Mouse (Mus musculus) stomach, embryonic 14.5 days (tissue): ENCODE measurements around the gene 1700017B05Rik. TPM values are rescaled to one million over a fixed set of nuclear protein-coding genes. Genes with fewer than 3 reads are reported as not detected.
"Not testable (repeated sequence)": the region's sequence is repeated elsewhere in the genome, so short reads cannot be mapped to it uniquely, and the experiment has no call there.

Experiments used
- ATAC-seq: fragments of 200-750 bp; cut with Nextera tagmentation; 2 replicates; pipeline ENCODE4 v1.8.0; 2017; ENCODE audit warnings: low read depth, moderate TSS enrichment; ENCODE audit not compliant: insufficient number of reproducible peaks, insufficient read depth, low FRiP score
- H3K27ac ChIP-seq: fragments of 300-500 bp; sonication (generic); 2 replicates; pipeline ENCODE4 v1.5.1; 2014; ENCODE audit warnings: mild to moderate bottlenecking, low read length, moderate library complexity, mixed read lengths
- H3K27me3 ChIP-seq: fragments of 300-500 bp; sonication (generic); 2 replicates; pipeline ENCODE4 v1.6.1; 2014; ENCODE audit warnings: low read length, control low read depth, mixed read lengths; ENCODE audit not compliant: control insufficient read depth, insufficient read depth
- H3K36me3 ChIP-seq: fragments of 300-500 bp; sonication (generic); 2 replicates; pipeline ENCODE4 v1.6.1; 2014; ENCODE audit warnings: mild to moderate bottlenecking, control low read depth, low read length, moderate library complexity, mixed read lengths; ENCODE audit not compliant: control insufficient read depth, insufficient read depth
- H3K4me1 ChIP-seq: fragments of 300-500 bp; sonication (generic); 2 replicates; pipeline ENCODE4 v1.6.1; 2014; ENCODE audit warnings: low read length, control low read depth, mixed read lengths; ENCODE audit not compliant: control insufficient read depth, insufficient read depth
- H3K4me2 ChIP-seq: fragments of 300-500 bp; sonication (generic); replicated peaks from 2 replicates; pipeline ENCODE4 v1.6.1; 2014; ENCODE audit warnings: low read depth, low read length, control low read depth
- H3K4me3 ChIP-seq: fragments of 300-500 bp; sonication (generic); 2 replicates; pipeline ENCODE4 v1.5.1; 2014; ENCODE audit warnings: low read depth, low read length, control low read depth
- H3K9ac ChIP-seq: fragments of 300-500 bp; sonication (generic); replicated peaks from 2 replicates; pipeline ENCODE4 v1.6.1; 2014; ENCODE audit warnings: low read depth, mild to moderate bottlenecking, control low read depth, low read length, moderate library complexity, mixed read lengths
- H3K9me3 ChIP-seq: fragments of 300-500 bp; sonication (generic); 2 replicates; pipeline ENCODE4 v1.6.1; 2016; ENCODE audit warnings: low read depth, low read length, control low read depth; ENCODE audit not compliant: control insufficient read depth
- WGBS: fragments of 180-500 bp; shearing (Covaris S2); extraction: QIAGEN DNeasy Blood & Tissue Kit; methylation state at CpG from one replicate; pipeline ENCODE4 v1.1.7; 2014; 5-methylcytosine and 5-hydroxymethylcytosine counted together
- polyA plus RNA-seq: library from polyadenylated mRNA; unstranded; fragments of >200 nt; fragmentation: Nextera tagmentation; extraction: Ambion mirVana; gene quantifications from 2 replicates; pipeline ENCODE4 v1.2.1, GENCODE M21; 2014

The 1700017B05Rik gene
- polyA plus RNA-seq, 1 experiment from 2014 or later = 24.0 TPM

GRCm38 (mm10) chr9:57227203-57227602 lies 35.2 kb downstream of the 1700017B05Rik start:
- 70% methylated on average over 5 of the region's 5 CpGs for WGBS
- no peaks in the 10 kb centered on the region for H3K36me3 ChIP-seq
- H3K4me1 ChIP-seq = peaks cover 10% of the 10 kb centered on the region; the same call in 1 of the 2 replicates
- no peak overlapping the region for H3K27ac ChIP-seq
- no peak overlapping the region for H3K4me3 ChIP-seq
- H3K9ac ChIP-seq = no peak overlapping the region
- H3K9me3 ChIP-seq = no peaks in the 10 kb centered on the region
- H3K4me2 ChIP-seq = no peak overlapping the region
- no peak for ATAC-seq
- no peaks in the 10 kb centered on the region for H3K27me3 ChIP-seq

- ATAC-seq, H3K4me1 ChIP-seq: not testable (repeated sequence)
Observed at GRCm38 (mm10) chr9:57226628-57227122, 35.7 kb downstream of the 1700017B05Rik start.

GRCm38 (mm10) chr9:57225780-57226627 lies 36.4 kb downstream of the 1700017B05Rik start:
- Histone ChIP-seq H3K4me3 (no peak overlapping the region), H3K27ac (no peak overlapping the region), H3K4me2 (no peak overlapping the region), H3K27me3 (no peaks in the 10 kb centered on the region), H3K36me3 (no peaks in the 10 kb centered on the region), H3K9ac (no peak overlapping the region), H3K9me3 (no peaks in the 10 kb centered on the region), H3K4me1 (peaks cover 10% of the 10 kb centered on the region; the same call in 1 of the 2 replicates)
- no peak for ATAC-seq
- WGBS = 64% methylated on average over 13 of the region's 13 CpGs

More at GRCm38 (mm10) chr9:57226628-57227122, 35.7 kb downstream of the 1700017B05Rik start:
- not testable (repeated sequence) for H3K4me3 ChIP-seq, H3K9me3 ChIP-seq, H3K27ac ChIP-seq, H3K4me2 ChIP-seq, H3K27me3 ChIP-seq, H3K9ac ChIP-seq, H3K36me3 ChIP-seq
- 90% methylated on average over 6 of the region's 6 CpGs for WGBS

- H3K27me3 ChIP-seq = no peaks in the 10 kb centered on the region
- ATAC-seq = no peak
- H3K27ac ChIP-seq = no peak overlapping the region
- no peaks in the 10 kb centered on the region for H3K4me1 ChIP-seq
- no peak overlapping the region for H3K4me3 ChIP-seq
- no peak overlapping the region for H3K4me2 ChIP-seq
- H3K9ac ChIP-seq = no peak overlapping the region
- H3K36me3 ChIP-seq = no peaks in the 10 kb centered on the region
- H3K9me3 ChIP-seq = no peaks in the 10 kb centered on the region
Observed at GRCm38 (mm10) chr9:57223341-57223740, 39.1 kb downstream of the 1700017B05Rik start.

- ATAC-seq = no peak
- Histone ChIP-seq H3K4me1 (no peaks in the 10 kb centered on the region), H3K4me3 (no peak overlapping the region), H3K9ac (no peak overlapping the region), H3K27me3 (no peaks in the 10 kb centered on the region), H3K27ac (no peak overlapping the region), H3K4me2 (no peak overlapping the region), H3K9me3 (no peaks in the 10 kb centered on the region), H3K36me3 (no peaks in the 10 kb centered on the region)
- 19% methylated on average over 6 of the region's 6 CpGs for WGBS
Observed at GRCm38 (mm10) chr9:57220356-57220755, 42.1 kb downstream of the 1700017B05Rik start.

- no peak overlapping the region for H3K9ac ChIP-seq
Observed at GRCm38 (mm10) chr9:57219511-57219910, 42.9 kb downstream of the 1700017B05Rik start.

GRCm38 (mm10) chr9:57218776-57219175 lies 43.6 kb downstream of the 1700017B05Rik start:
- WGBS = 86% methylated on average over 5 of the region's 5 CpGs
- H3K4me1 ChIP-seq = no peaks in the 10 kb centered on the region
- H3K27me3 ChIP-seq = no peaks in the 10 kb centered on the region

More at GRCm38 (mm10) chr9:57219511-57219910, 42.9 kb downstream of the 1700017B05Rik start:
- no peaks in the 10 kb centered on the region for H3K36me3 ChIP-seq
- no peak overlapping the region for H3K4me3 ChIP-seq
- no peak for ATAC-seq
- H3K9me3 ChIP-seq = no peaks in the 10 kb centered on the region
- no peak overlapping the region for H3K4me2 ChIP-seq
- H3K27me3 ChIP-seq = no peaks in the 10 kb centered on the region
- H3K27ac ChIP-seq = no peak overlapping the region
- WGBS = 81% methylated on average over 1 of the region's 1 CpGs
- no peaks in the 10 kb centered on the region for H3K4me1 ChIP-seq

GRCm38 (mm10) chr9:57217220-57217619 lies 45.2 kb downstream of the 1700017B05Rik start:
- Histone ChIP-seq H3K9ac (no peak overlapping the region), H3K27ac (no peak overlapping the region), H3K9me3 (no peaks in the 10 kb centered on the region), H3K4me1 (no peaks in the 10 kb centered on the region), H3K36me3 (no peaks in the 10 kb centered on the region), H3K4me2 (no peak overlapping the region), H3K27me3 (no peaks in the 10 kb centered on the region), H3K4me3 (no peak overlapping the region)
- ATAC-seq = no peak
- WGBS = 71% methylated on average over 6 of the region's 6 CpGs

More at GRCm38 (mm10) chr9:57218776-57219175, 43.6 kb downstream of the 1700017B05Rik start:
- H3K9me3 ChIP-seq = no peaks in the 10 kb centered on the region
- H3K9ac ChIP-seq = no peak overlapping the region
- no peaks in the 10 kb centered on the region for H3K36me3 ChIP-seq
- no peak for ATAC-seq
- no peak overlapping the region for H3K4me3 ChIP-seq
- H3K4me2 ChIP-seq = no peak overlapping the region
- H3K27ac ChIP-seq = no peak overlapping the region
